Mouse (Mus musculus) bone marrow, adult 2 months (tissue): ENCODE measurements around the gene Gprc5c.

Source experiments
- CTCF ChIP-seq: fragments of 200-500 bp; IDR thresholded peaks from 2 replicates; pipeline ENCODE4 v1.5.1; 2011; ENCODE audit warnings: low read length, control low read depth; ENCODE audit not compliant: control insufficient read depth, insufficient read depth
- POLR2A ChIP-seq: fragments of 200-500 bp; IDR thresholded peaks from 2 replicates; pipeline ENCODE4 v1.6.1; 2011; ENCODE audit warnings: low read depth, mild to moderate bottlenecking, control low read depth, low read length, borderline replicate concordance; ENCODE audit not compliant: control insufficient read depth

- TF ChIP-seq POLR2A (no peak), CTCF (no peak)
Observed at GRCm38 (mm10) chr11:114801906-114802305, 49.0 kb upstream of the Gprc5c start.
